Mouse (Mus musculus) limb, embryonic 14.5 days (tissue): Measurements from ENCODE around the gene Usb1. TPM values are rescaled to one million over a fixed set of nuclear protein-coding genes. Genes with fewer than 3 reads are reported as not detected.
A peak's percentile ranks its signal among the peaks of the same experiment; 100 is the strongest.

Source experiments
- ATAC-seq: fragments of 200-750 bp; cut with Nextera tagmentation; 2 replicates; pipeline ENCODE4 v1.8.0; 2017; ENCODE audit warnings: low read depth, moderate number of reproducible peaks, moderate TSS enrichment; ENCODE audit not compliant: low FRiP score
- DNase-seq: peaks from one replicate; pipeline ENCODE4 v3.0.0-alpha.2; 2015; ENCODE audit warnings: low spot score
- H3K27ac ChIP-seq: fragments of 300-500 bp; sonication (generic); replicated peaks from 2 replicates; pipeline ENCODE4 v1.5.1; 2014; ENCODE audit warnings: low read depth, mild to moderate bottlenecking, low read length, moderate library complexity, mixed read lengths
- H3K27me3 ChIP-seq: fragments of 300-500 bp; sonication (generic); 2 replicates; pipeline ENCODE4 v1.6.1; 2014; ENCODE audit warnings: low read length, mixed read lengths; ENCODE audit not compliant: control insufficient read depth, insufficient read depth
- H3K36me3 ChIP-seq: fragments of 300-500 bp; sonication (generic); 2 replicates; pipeline ENCODE4 v1.6.1; 2014; ENCODE audit warnings: mild to moderate bottlenecking, low read length, moderate library complexity, mixed read lengths; ENCODE audit not compliant: control insufficient read depth, insufficient read depth
- H3K4me1 ChIP-seq: fragments of 300-500 bp; sonication (generic); 2 replicates; pipeline ENCODE4 v1.6.1; 2014; ENCODE audit warnings: antibody characterized with exemption, low read length, mixed read lengths; ENCODE audit not compliant: control insufficient read depth, insufficient read depth
- H3K4me2 ChIP-seq: fragments of 300-500 bp; sonication (generic); replicated peaks from 2 replicates; pipeline ENCODE4 v1.6.1; 2014; ENCODE audit warnings: low read depth, mild to moderate bottlenecking, low read length, moderate library complexity; ENCODE audit not compliant: severe bottlenecking
- H3K4me3 ChIP-seq: fragments of 300-500 bp; sonication (generic); replicated peaks from 2 replicates; pipeline ENCODE4 v1.5.1; 2014; ENCODE audit warnings: low read length
- H3K9ac ChIP-seq: fragments of 300-500 bp; sonication (generic); 2 replicates; pipeline ENCODE4 v1.6.1; 2014; ENCODE audit warnings: mild to moderate bottlenecking, low read depth, low read length, moderate library complexity; ENCODE audit not compliant: severe bottlenecking
- H3K9me3 ChIP-seq: fragments of 300-500 bp; sonication (generic); 2 replicates; pipeline ENCODE4 v1.6.1; 2016; ENCODE audit warnings: low read length; ENCODE audit not compliant: control insufficient read depth
- POLR2A ChIP-seq: fragments of 200-500 bp; IDR thresholded peaks from 2 replicates; pipeline ENCODE4 v1.8.0; 2012; ENCODE audit warnings: inconsistent platforms, mild to moderate bottlenecking, moderate library complexity, borderline replicate concordance; ENCODE audit not compliant: insufficient read depth, insufficient read length; ENCODE audit errors: extremely low read depth
- WGBS: fragments of 180-500 bp; shearing (Covaris S2); extraction: QIAGEN DNeasy Blood & Tissue Kit; methylation state at CpG from one replicate; pipeline ENCODE4 v1.1.7; 2014; 5-methylcytosine and 5-hydroxymethylcytosine counted together
- polyA plus RNA-seq, 2 experiments: library from polyadenylated mRNA; depleted of rRNA in 1 of 2; stranded (reverse) in 1 of 2; unstranded in 1 of 2; fragments of >200 nt; fragmentation: Nextera tagmentation in 1 of 2; extraction: Ambion mirVana in 1 of 2; gene quantifications; 2 replicates each; pipeline versions ENCODE4 v1.2.1 to v1.2.3; 2012 to 2014

The Usb1 gene
- polyA plus RNA-seq, 2 experiments = 34.7 to 46.6 TPM

DNA sequence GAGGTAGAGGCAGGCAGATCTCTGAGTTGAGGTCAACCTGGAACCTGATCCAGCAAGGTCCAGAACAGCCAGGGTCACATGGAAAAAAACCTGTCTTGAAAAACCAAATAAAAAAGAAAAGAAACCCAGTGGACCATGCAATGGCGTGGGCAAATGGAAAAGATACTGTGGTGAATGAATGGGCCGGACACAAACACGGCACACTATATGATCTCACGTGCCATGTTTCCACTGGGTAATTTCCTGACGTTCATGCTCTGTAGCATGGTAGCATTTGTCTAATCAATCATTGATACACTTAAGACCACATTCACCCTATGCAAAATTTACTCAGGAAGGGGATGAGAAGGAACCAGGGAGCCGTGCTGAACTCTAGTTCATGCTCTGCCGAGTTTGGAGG lies 59.0 kb downstream of the Usb1 start:
- H3K27me3 ChIP-seq = no peaks in the 10 kb centered on the region
- H3K9me3 ChIP-seq = no peaks in the 10 kb centered on the region
- H3K36me3 ChIP-seq = no peaks in the 10 kb centered on the region
- DNase-seq (no peak), ATAC-seq (no peak)
- no peak overlapping the region for H3K4me3 ChIP-seq
- no peak overlapping the region for H3K27ac ChIP-seq
- peaks cover 8% of the 10 kb centered on the region for H3K4me1 ChIP-seq
- H3K4me2 ChIP-seq = no peak overlapping the region
- TF ChIP-seq POLR2A = no peak
- WGBS = 74% methylated on average over 7 of the region's 7 CpGs
- H3K9ac ChIP-seq = no peak overlapping the region

DNA sequence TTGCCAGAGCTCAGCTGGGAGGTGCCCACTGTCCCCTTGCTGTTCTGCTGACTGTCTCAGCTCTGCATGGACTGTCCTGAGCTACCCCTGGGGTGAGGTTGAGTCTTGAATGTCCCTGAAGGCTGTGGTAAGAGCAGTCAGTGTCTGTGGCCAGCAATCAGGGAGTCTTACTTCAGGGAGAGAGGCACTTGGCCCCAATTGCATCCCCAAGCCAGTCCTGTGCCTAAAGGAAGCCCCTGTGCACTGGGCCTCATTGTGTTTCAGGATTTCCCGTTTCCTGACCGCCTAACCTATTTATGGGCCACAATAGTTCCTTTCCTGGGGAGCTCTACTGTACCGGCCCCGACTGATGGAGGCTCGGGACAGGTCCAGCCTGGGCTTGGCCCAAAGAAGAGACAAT lies 60.5 kb downstream of the Usb1 start:
- Histone ChIP-seq H3K9ac (no peak overlapping the region), H3K4me3 (no peak overlapping the region), H3K27me3 (no peaks in the 10 kb centered on the region), H3K4me1 (peaks cover 12% of the 10 kb centered on the region), H3K27ac (peak overlapping the region; percentile 33; the same call in 1 of the 2 replicates), H3K4me2 (no peak overlapping the region), H3K9me3 (no peaks in the 10 kb centered on the region), H3K36me3 (no peaks in the 10 kb centered on the region)
- no peak for TF ChIP-seq POLR2A
- WGBS = 65% methylated on average over 5 of the region's 5 CpGs
- no peak for DNase-seq
- ATAC-seq = no peak

DNA sequence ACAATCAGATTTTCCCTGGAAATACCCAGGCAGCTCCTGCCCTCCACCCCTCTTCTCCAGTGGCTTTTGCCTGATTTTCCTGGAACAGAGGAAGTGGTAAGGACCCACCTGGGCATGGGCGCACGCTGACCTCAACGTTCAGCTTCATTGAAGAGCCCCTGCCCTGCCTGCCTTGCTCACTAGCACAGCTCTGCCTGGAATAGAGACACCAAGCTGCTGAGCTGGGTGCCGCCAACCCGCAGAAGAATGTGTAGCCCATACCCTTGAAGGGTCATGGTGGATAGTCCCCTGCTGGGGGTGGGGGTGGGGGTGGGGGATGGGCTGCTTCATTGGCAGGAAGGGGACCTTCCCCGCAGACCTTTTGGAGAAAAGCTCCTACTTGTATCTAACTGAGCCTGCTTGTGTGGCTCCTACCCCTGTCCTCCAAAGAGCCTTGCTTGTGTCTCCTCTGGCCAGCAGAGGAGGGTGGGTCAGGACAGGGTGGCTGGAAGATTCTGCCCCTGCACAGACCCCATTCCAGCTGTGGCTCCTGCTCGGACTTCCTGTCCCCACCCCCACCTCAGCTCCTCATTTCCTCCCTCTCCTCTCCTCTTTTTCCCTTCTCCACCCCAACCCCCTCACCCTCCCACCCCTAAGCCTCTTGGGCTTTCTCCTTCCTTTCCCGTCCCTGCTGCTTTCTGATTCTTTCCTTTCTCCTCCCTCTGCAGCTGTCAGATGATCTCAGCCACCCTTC lies 63.3 kb downstream of the Usb1 start:
- Histone ChIP-seq H3K4me3 (no peak overlapping the region), H3K27ac (no peak overlapping the region), H3K9ac (peak overlapping the region; percentile 18; the same call in 1 of the 2 replicates), H3K4me1 (peaks cover 13% of the 10 kb centered on the region), H3K36me3 (no peaks in the 10 kb centered on the region), H3K27me3 (no peaks in the 10 kb centered on the region), H3K9me3 (no peaks in the 10 kb centered on the region), H3K4me2 (no peak overlapping the region)
- TF ChIP-seq POLR2A = no peak
- no peak for DNase-seq
- 36% methylated on average over 8 of the region's 8 CpGs for WGBS
- ATAC-seq = peak; percentile 20; the same call in 1 of the 2 replicates

DNA sequence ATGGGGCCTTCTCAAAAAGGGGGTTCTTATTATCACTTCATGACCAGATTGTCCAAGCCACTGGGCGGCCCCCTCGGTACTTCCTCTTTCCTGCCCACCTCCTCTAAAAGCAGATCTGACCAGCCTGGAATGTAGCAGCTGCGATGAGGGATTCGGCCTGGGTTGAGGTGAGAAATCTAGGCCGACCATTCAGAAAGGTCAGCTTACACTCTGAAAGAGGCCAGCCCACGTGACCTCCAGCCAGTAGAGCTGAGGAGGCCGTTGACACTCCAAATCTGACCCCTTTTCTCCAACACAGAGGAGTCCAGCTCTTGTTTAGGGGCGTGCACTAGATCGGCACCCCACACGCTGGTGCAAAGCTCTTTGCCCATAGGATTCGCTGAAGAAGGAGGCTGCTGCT lies 64.7 kb downstream of the Usb1 start:
- H3K4me1 ChIP-seq = peaks cover 13% of the 10 kb centered on the region
- no peak for TF ChIP-seq POLR2A
- no peak overlapping the region for H3K4me2 ChIP-seq
- WGBS = 49% methylated on average over 11 of the region's 11 CpGs
- peak overlapping the region; percentile 43; the same call in 1 of the 2 replicates for H3K27ac ChIP-seq
- H3K9ac ChIP-seq = no peak overlapping the region; the same call in 1 of the 2 replicates
- ATAC-seq (peak; percentile 14; the same call in 1 of the 2 replicates), DNase-seq (peak; percentile 5)
- H3K36me3 ChIP-seq = no peaks in the 10 kb centered on the region
- H3K4me3 ChIP-seq = no peak overlapping the region
- H3K9me3 ChIP-seq = no peaks in the 10 kb centered on the region
- H3K27me3 ChIP-seq = no peaks in the 10 kb centered on the region

Other genes starting within 250 kb of the Usb1 start
- 25.9 and 30.3 TPM in 2 replicates for gene Kifc3, start 129.5 kb upstream of the Usb1 start, polyA plus RNA-seq (2012; rRNA removed)
- gene Kifc3, start 129.5 kb upstream of the Usb1 start, polyA plus RNA-seq (2014; fragmentation: Nextera tagmentation; extraction: Ambion mirVana) = 12.7 and 20.3 TPM in 2 replicates
- 0.24 and 0.67 TPM in 2 replicates for gene Cngb1, start 25.7 kb upstream of the Usb1 start, polyA plus RNA-seq (2012; rRNA removed)
- 0.52 and 0.55 TPM in 2 replicates for gene Cngb1, start 25.7 kb upstream of the Usb1 start, polyA plus RNA-seq (2014; fragmentation: Nextera tagmentation; extraction: Ambion mirVana)
- gene Tepp, start 21.7 kb upstream of the Usb1 start, polyA plus RNA-seq (2012; rRNA removed) = 0.85 and 1.3 TPM in 2 replicates
- gene Tepp, start 21.7 kb upstream of the Usb1 start, polyA plus RNA-seq (2014; fragmentation: Nextera tagmentation; extraction: Ambion mirVana) = 0.47 TPM in 1 of 2 replicates, not detected in the other
- 13.8 and 17.4 TPM in 2 replicates for gene Zfp319, start 334 bp upstream of the Usb1 start, polyA plus RNA-seq (2012; rRNA removed)
- gene Zfp319, start 334 bp upstream of the Usb1 start, polyA plus RNA-seq (2014; fragmentation: Nextera tagmentation; extraction: Ambion mirVana) = 8.4 and 9.2 TPM in 2 replicates
- 12.6 and 16.9 TPM in 2 replicates for gene Mmp15, start 20.0 kb downstream of the Usb1 start, polyA plus RNA-seq (2012; rRNA removed)
- gene Mmp15, start 20.0 kb downstream of the Usb1 start, polyA plus RNA-seq (2014; fragmentation: Nextera tagmentation; extraction: Ambion mirVana) = 10.5 and 11.8 TPM in 2 replicates
- 154 and 161 TPM in 2 replicates for gene Cfap20, start 102.6 kb downstream of the Usb1 start, polyA plus RNA-seq (2012; rRNA removed)
- gene Cfap20, start 102.6 kb downstream of the Usb1 start, polyA plus RNA-seq (2014; fragmentation: Nextera tagmentation; extraction: Ambion mirVana) = 158 and 168 TPM in 2 replicates
- 53.6 and 57.4 TPM in 2 replicates for gene Csnk2a2, start 157.8 kb downstream of the Usb1 start, polyA plus RNA-seq (2012; rRNA removed)
- gene Csnk2a2, start 157.8 kb downstream of the Usb1 start, polyA plus RNA-seq (2014; fragmentation: Nextera tagmentation; extraction: Ambion mirVana) = 22.5 and 22.6 TPM in 2 replicates
- gene Ccdc113, start 201.8 kb downstream of the Usb1 start, polyA plus RNA-seq (2012; rRNA removed) = 0.12 and 0.24 TPM in 2 replicates
- gene Ccdc113, start 201.8 kb downstream of the Usb1 start, polyA plus RNA-seq (2014; fragmentation: Nextera tagmentation; extraction: Ambion mirVana) = 0.25 and 0.48 TPM in 2 replicates
- not detected in 2 replicates for gene Prss54, start 244.1 kb downstream of the Usb1 start, polyA plus RNA-seq (2012; rRNA removed)
- not detected in 2 replicates for gene Prss54, start 244.1 kb downstream of the Usb1 start, polyA plus RNA-seq (2014; fragmentation: Nextera tagmentation; extraction: Ambion mirVana)